Mouse (Mus musculus) small intestine, adult 2 months (tissue): Measurements from ENCODE around the gene Plekhm3.

Source experiments
- CTCF ChIP-seq: fragments of 200-500 bp; IDR thresholded peaks from 2 replicates; pipeline ENCODE4 v1.5.1; 2012; ENCODE audit warnings: low read depth, mild to moderate bottlenecking, control low read depth, inconsistent platforms, low read length, moderate library complexity, mixed read lengths; ENCODE audit not compliant: insufficient replicate concordance, insufficient read length; ENCODE audit errors: extremely low read depth
- POLR2A ChIP-seq: fragments of 200-500 bp; IDR thresholded peaks from 2 replicates; pipeline ENCODE4 v1.6.1; 2012; ENCODE audit warnings: low read depth, mild to moderate bottlenecking, control low read depth, inconsistent platforms, low read length, moderate library complexity

GRCm38 (mm10) chr1:64897485-64897884, 59.1 kb downstream of the Plekhm3 start:
- no peak for TF ChIP-seq CTCF
- no peak for TF ChIP-seq POLR2A
